Mouse (Mus musculus) stomach, postnatal 0 days (tissue): ENCODE measurements at regions not wholly inside any gene's neighbourhood (a gene's known extent, or its start where the extent isn't known, plus 50 kb on each side); places are given as distances from the start of the nearest gene placed in this dataset.

ENCODE experiments used
- CTCF ChIP-seq: IDR thresholded peaks from 2 replicates; pipeline ENCODE4 v1.5.1; 2016; ENCODE audit warnings: antibody characterized with exemption, low read depth, mild to moderate bottlenecking, moderate library complexity
- EP300 ChIP-seq: optimal IDR thresholded peaks from 2 replicates; pipeline ENCODE3; 2016; ENCODE audit warnings: antibody characterized with exemption

GRCm38 (mm10) chr13:97572352-97572751, 188.1 kb downstream of the Gm10260 start:
- TF ChIP-seq EP300: no peak
- no peak for TF ChIP-seq CTCF
